Mouse (Mus musculus) forebrain, embryonic 12.5 days (tissue): ENCODE measurements around the gene Atf6. TPM values are rescaled to one million over a fixed set of nuclear protein-coding genes. Genes with fewer than 3 reads are reported as not detected.

ENCODE experiments used
- ATAC-seq: fragments of 200-750 bp; cut with Nextera tagmentation; 2 replicates; pipeline ENCODE4 v1.8.0; 2017; ENCODE audit warnings: moderate TSS enrichment; ENCODE audit not compliant: low FRiP score
- H3K27ac ChIP-seq: fragments of 300-500 bp; sonication (generic); 2 replicates; pipeline ENCODE4 v1.5.1; 2016; ENCODE audit warnings: mild to moderate bottlenecking
- H3K27me3 ChIP-seq: fragments of 300-500 bp; sonication (generic); 2 replicates; pipeline ENCODE4 v1.6.1; 2016; ENCODE audit warnings: mild to moderate bottlenecking
- H3K36me3 ChIP-seq: fragments of 300-500 bp; sonication (generic); replicated peaks from 2 replicates; pipeline ENCODE4 v1.6.1; 2016; ENCODE audit warnings: mild to moderate bottlenecking
- H3K4me1 ChIP-seq: fragments of 300-500 bp; sonication (generic); 2 replicates; pipeline ENCODE4 v1.6.1; 2016
- H3K4me2 ChIP-seq: fragments of 300-500 bp; sonication (generic); 2 replicates; pipeline ENCODE4 v1.6.1; 2016; ENCODE audit warnings: mild to moderate bottlenecking, moderate library complexity
- H3K4me3 ChIP-seq: fragments of 300-500 bp; sonication (generic); replicated peaks from 2 replicates; pipeline ENCODE4 v1.5.1; 2016; ENCODE audit warnings: mild to moderate bottlenecking
- H3K9ac ChIP-seq: fragments of 300-500 bp; sonication (generic); 2 replicates; pipeline ENCODE4 v1.6.1; 2016; ENCODE audit warnings: mild to moderate bottlenecking
- H3K9me3 ChIP-seq: fragments of 300-500 bp; sonication (generic); 2 replicates; pipeline ENCODE4 v1.6.1; 2016
- WGBS: fragments of 180-500 bp; shearing (Covaris S2); methylation state at CpG from one replicate; pipeline ENCODE4 v1.1.7; 2016; 5-methylcytosine and 5-hydroxymethylcytosine counted together
- polyA plus RNA-seq: library from polyadenylated mRNA; unstranded; fragments of >200 nt; fragmentation: Nextera tagmentation; extraction: Ambion mirVana; gene quantifications from 2 replicates; pipeline ENCODE4 v1.2.1, GENCODE M21; 2016

Atf6 gene
- polyA plus RNA-seq, 1 experiment from 2014 or later = 8.9 TPM

- H3K9me3 ChIP-seq = no peaks in the 10 kb centered on the region
- WGBS = 90% methylated on average over 13 of the region's 13 CpGs
These were observed 12.4 kb downstream of the Atf6 start for GRCm38 (mm10) chr1:170855056-170855760.

GRCm38 (mm10) chr1:170853604-170854003, 14.0 kb downstream of the Atf6 start:
- no peak overlapping the region for H3K27ac ChIP-seq
- H3K27me3 ChIP-seq = no peaks in the 10 kb centered on the region
- no peak overlapping the region for H3K4me2 ChIP-seq
- 95% methylated on average over 3 of the region's 3 CpGs for WGBS
- no peak for ATAC-seq
- no peak overlapping the region for H3K9ac ChIP-seq
- 0 out of 2 replicates have a peak, but pooled peaks cover 5% of the 10 kb centered on the region for H3K36me3 ChIP-seq
- H3K9me3 ChIP-seq = no peaks in the 10 kb centered on the region
- no peaks in the 10 kb centered on the region for H3K4me1 ChIP-seq
- H3K4me3 ChIP-seq = no peak overlapping the region

More at GRCm38 (mm10) chr1:170855056-170855760, 12.4 kb downstream of the Atf6 start:
- Histone ChIP-seq H3K36me3 (0 out of 2 replicates have a peak, but pooled peaks cover 5% of the 10 kb centered on the region), H3K27ac (no peak overlapping the region), H3K4me1 (no peaks in the 10 kb centered on the region), H3K4me3 (no peak overlapping the region), H3K4me2 (no peak overlapping the region), H3K9ac (no peak overlapping the region), H3K27me3 (no peaks in the 10 kb centered on the region)
- ATAC-seq = no peak

GRCm38 (mm10) chr1:170850637-170851624, 16.6 kb downstream of the Atf6 start:
- 91% methylated on average over 23 of the region's 23 CpGs for WGBS
- Histone ChIP-seq H3K4me1 (no peaks in the 10 kb centered on the region), H3K36me3 (0 out of 2 replicates have a peak, but pooled peaks cover 5% of the 10 kb centered on the region), H3K27ac (no peak overlapping the region), H3K9me3 (no peaks in the 10 kb centered on the region), H3K4me3 (no peak overlapping the region), H3K9ac (no peak overlapping the region), H3K4me2 (no peak overlapping the region), H3K27me3 (no peaks in the 10 kb centered on the region)
- ATAC-seq = no peak

- ATAC-seq = no peak
- WGBS = 100% methylated on average over 2 of the region's 2 CpGs
- H3K36me3 ChIP-seq = 0 out of 2 replicates have a peak, but pooled peaks cover 5% of the 10 kb centered on the region
- no peak overlapping the region for H3K9ac ChIP-seq
- H3K27me3 ChIP-seq = no peaks in the 10 kb centered on the region
- no peak overlapping the region for H3K27ac ChIP-seq
- no peaks in the 10 kb centered on the region for H3K9me3 ChIP-seq
- no peak overlapping the region for H3K4me2 ChIP-seq
- no peak overlapping the region for H3K4me3 ChIP-seq
- H3K4me1 ChIP-seq = no peaks in the 10 kb centered on the region
These were observed 17.6 kb downstream of the Atf6 start for GRCm38 (mm10) chr1:170850007-170850406.

- H3K4me3 ChIP-seq = no peak overlapping the region
- H3K36me3 ChIP-seq = 0 out of 2 replicates have a peak, but pooled peaks cover 2% of the 10 kb centered on the region
- H3K4me1 ChIP-seq = no peaks in the 10 kb centered on the region
- H3K9me3 ChIP-seq = no peaks in the 10 kb centered on the region
- ATAC-seq = no peak
- 53% methylated on average over 10 of the region's 10 CpGs for WGBS
- no peak overlapping the region for H3K27ac ChIP-seq
- no peak overlapping the region for H3K4me2 ChIP-seq
- no peak overlapping the region for H3K9ac ChIP-seq
- H3K27me3 ChIP-seq = no peaks in the 10 kb centered on the region
These were observed 21.9 kb downstream of the Atf6 start for GRCm38 (mm10) chr1:170845448-170846307.

- no peak for ATAC-seq
- WGBS = 50% methylated on average over 8 of the region's 8 CpGs
These were observed 23.2 kb downstream of the Atf6 start for GRCm38 (mm10) chr1:170844380-170844779.

GRCm38 (mm10) chr1:170839685-170840084, 27.9 kb downstream of the Atf6 start:
- ATAC-seq = no peak
- Histone ChIP-seq H3K4me3 (no peak overlapping the region), H3K4me2 (no peak overlapping the region)

More at GRCm38 (mm10) chr1:170844380-170844779, 23.2 kb downstream of the Atf6 start:
- Histone ChIP-seq H3K9me3 (no peaks in the 10 kb centered on the region), H3K4me1 (no peaks in the 10 kb centered on the region), H3K4me2 (no peak overlapping the region), H3K36me3 (peaks cover 4% of the 10 kb centered on the region; the same call in 1 of the 2 replicates), H3K27me3 (no peaks in the 10 kb centered on the region), H3K9ac (no peak overlapping the region), H3K27ac (no peak overlapping the region), H3K4me3 (no peak overlapping the region)

GRCm38 (mm10) chr1:170834756-170835155, 32.8 kb downstream of the Atf6 start:
- 80% methylated on average over 9 of the region's 9 CpGs for WGBS
- H3K9ac ChIP-seq = no peak overlapping the region
- H3K27me3 ChIP-seq = no peaks in the 10 kb centered on the region
- H3K4me3 ChIP-seq = no peak overlapping the region
- H3K4me2 ChIP-seq = no peak overlapping the region
- 0 out of 2 replicates have a peak, but pooled peaks cover 2% of the 10 kb centered on the region for H3K36me3 ChIP-seq
- no peak for ATAC-seq
- H3K9me3 ChIP-seq = no peaks in the 10 kb centered on the region
- H3K4me1 ChIP-seq = no peaks in the 10 kb centered on the region
- H3K27ac ChIP-seq = no peak overlapping the region

More at GRCm38 (mm10) chr1:170839685-170840084, 27.9 kb downstream of the Atf6 start:
- H3K4me1 ChIP-seq = no peaks in the 10 kb centered on the region
- no peak overlapping the region for H3K27ac ChIP-seq
- H3K9me3 ChIP-seq = no peaks in the 10 kb centered on the region
- no peak overlapping the region for H3K9ac ChIP-seq
- H3K36me3 ChIP-seq = peaks cover 6% of the 10 kb centered on the region; the same call in 1 of the 2 replicates
- H3K27me3 ChIP-seq = no peaks in the 10 kb centered on the region

- no peak for ATAC-seq
- no peak overlapping the region for H3K4me3 ChIP-seq
- no peak overlapping the region for H3K9ac ChIP-seq
- no peak overlapping the region for H3K4me2 ChIP-seq
- whole genome bisulfite sequencing = 97% methylated on average over 1 of the region's 1 CpGs
- no peak overlapping the region for H3K27ac ChIP-seq
- H3K9me3 ChIP-seq = no peaks in the 10 kb centered on the region
- no peaks in the 10 kb centered on the region for H3K36me3 ChIP-seq
- no peaks in the 10 kb centered on the region for H3K27me3 ChIP-seq
- H3K4me1 ChIP-seq = no peaks in the 10 kb centered on the region
These were observed 37.8 kb downstream of the Atf6 start for GRCm38 (mm10) chr1:170829781-170830180.

GRCm38 (mm10) chr1:170829344-170829743, 38.2 kb downstream of the Atf6 start:
- no peak overlapping the region for H3K4me2 ChIP-seq
- no peak overlapping the region for H3K27ac ChIP-seq
- no peaks in the 10 kb centered on the region for H3K4me1 ChIP-seq
- H3K9me3 ChIP-seq = no peaks in the 10 kb centered on the region
- no peak for ATAC-seq
- H3K36me3 ChIP-seq = no peaks in the 10 kb centered on the region
- no peak overlapping the region for H3K9ac ChIP-seq
- no peak overlapping the region for H3K4me3 ChIP-seq
- no peaks in the 10 kb centered on the region for H3K27me3 ChIP-seq
- 90% methylated on average over 6 of the region's 6 CpGs for WGBS

GRCm38 (mm10) chr1:170820103-170820814, 47.3 kb downstream of the Atf6 start:
- no peaks in the 10 kb centered on the region for H3K27me3 ChIP-seq
- 90% methylated on average over 14 of the region's 14 CpGs for WGBS
- H3K27ac ChIP-seq = no peak overlapping the region
- no peak overlapping the region for H3K4me2 ChIP-seq
- H3K4me3 ChIP-seq = no peak overlapping the region
- no peaks in the 10 kb centered on the region for H3K9me3 ChIP-seq
- H3K9ac ChIP-seq = no peak overlapping the region
- no peaks in the 10 kb centered on the region for H3K36me3 ChIP-seq
- H3K4me1 ChIP-seq = no peaks in the 10 kb centered on the region
- no peak for ATAC-seq
